Mouse (Mus musculus): ENCODE measurements around the gene Gpr149. TPM values are rescaled to one million over a fixed set of nuclear protein-coding genes. Genes with fewer than 3 reads are reported as not detected.

Gene Gpr149
- polyA plus RNA-seq, 1 experiment: 0.72 TPM

Other genes starting within 250 kb of the Gpr149 start
- gene Dhx36, start 98.1 kb downstream of the Gpr149 start, polyA plus RNA-seq (2012; rRNA removed): 40.7 and 42.1 TPM in 2 replicates